Mouse (Mus musculus): ENCODE measurements around the gene Ly6g5b.

GRCm38 (mm10) chr17:35076507-35077176, 38.6 kb downstream of the Ly6g5b start, which contains the start of gene Ly6g6e:
- TF ChIP-seq CTCF (IDR thresholded peaks at IDR 0.05; ENCODE audit: low read depth, low read length): no peak
- no peak for TF ChIP-seq POLR2A (IDR thresholded peaks at IDR 0.05; ENCODE audit: extremely low read depth, insufficient read depth, low read length)

Measured in liver, adult 2 months (tissue).